Mouse (Mus musculus) liver, adult 2 months (tissue): ENCODE measurements around the gene 9130213A22Rik. TPM values are rescaled to one million over a fixed set of nuclear protein-coding genes. Genes with fewer than 3 reads are reported as not detected.

Experiments
- DNase-seq: peaks from one replicate; pipeline ENCODE4 v3.0.0-alpha.2; 2011; ENCODE audit warnings: low read depth, low spot score; ENCODE audit errors: extremely low read depth
- H3K27ac ChIP-seq: fragments of 200-500 bp; replicated peaks from 2 replicates; pipeline ENCODE4 v1.5.1; 2012; ENCODE audit warnings: low read depth, mild to moderate bottlenecking, control low read depth, inconsistent platforms, low read length; ENCODE audit not compliant: insufficient read depth
- H3K27me3 ChIP-seq: fragments of 200-500 bp; 2 replicates; pipeline ENCODE4 v1.6.1; 2012; ENCODE audit warnings: mild to moderate bottlenecking, moderate library complexity, low read length, inconsistent platforms; ENCODE audit not compliant: control insufficient read depth, insufficient read depth
- H3K36me3 ChIP-seq: fragments of 200-500 bp; 2 replicates; pipeline ENCODE4 v1.6.1; 2012; ENCODE audit warnings: low read length, inconsistent platforms; ENCODE audit not compliant: control insufficient read depth, insufficient read depth
- H3K4me1 ChIP-seq: fragments of 200-500 bp; 2 replicates; pipeline ENCODE4 v1.6.1; 2011; ENCODE audit warnings: low read length; ENCODE audit not compliant: control insufficient read depth, insufficient read depth
- H3K4me3 ChIP-seq: fragments of 200-500 bp; 2 replicates; pipeline ENCODE4 v1.5.1; 2011; ENCODE audit warnings: low read depth, mild to moderate bottlenecking, control low read depth, low read length, moderate library complexity; ENCODE audit not compliant: insufficient read depth
- H3K79me2 ChIP-seq: fragments of 200-500 bp; 2 replicates; pipeline ENCODE4 v1.6.1; 2012; ENCODE audit warnings: inconsistent platforms, mild to moderate bottlenecking, low read length, moderate library complexity; ENCODE audit not compliant: control insufficient read depth, insufficient read depth
- H3K9ac ChIP-seq: fragments of 200-500 bp; 2 replicates; pipeline ENCODE4 v1.6.1; 2012; ENCODE audit warnings: low read depth, mild to moderate bottlenecking, control low read depth, inconsistent platforms, low read length
- CTCF ChIP-seq: fragments of 200-500 bp; IDR thresholded peaks from 2 replicates; pipeline ENCODE4 v1.5.1; 2011; ENCODE audit warnings: low read depth, low read length, control low read depth
- POLR2A ChIP-seq: fragments of 200-500 bp; IDR thresholded peaks from 2 replicates; pipeline ENCODE4 v1.6.1; 2011; ENCODE audit warnings: low read length, control low read depth; ENCODE audit not compliant: insufficient read depth; ENCODE audit errors: extremely low read depth
- WGBS: fragments of 180-500 bp; shearing (Covaris S2); methylation state at CpG from one replicate; pipeline ENCODE4 v1.1.7; 2018; 5-methylcytosine and 5-hydroxymethylcytosine counted together
- polyA plus RNA-seq: library from polyadenylated mRNA; depleted of rRNA; stranded (reverse); fragments of >200 nt; gene quantifications from 2 replicates; pipeline ENCODE4 v1.2.3, GENCODE M21; 2012; rRNA removed
- total RNA-seq: library from RNA; depleted of rRNA; stranded (reverse); fragments of >200 nt; gene quantifications from 2 replicates; pipeline ENCODE4 v1.2.3, GENCODE M21; 2014; rRNA removed

9130213A22Rik gene
- 0.13 TPM in 1 of 2 replicates, not detected in the other for total RNA-seq
- 0.05 and 0.10 TPM in 2 replicates for polyA plus RNA-seq

- under 1% methylated on average over 62 of the region's 66 CpGs for WGBS
- Histone ChIP-seq H3K36me3 (no peaks in the 10 kb centered on the region), H3K4me1 (peaks cover 13% of the 10 kb centered on the region; the same call in 1 of the 2 replicates), H3K27me3 (no peaks in the 10 kb centered on the region), H3K79me2 (no peaks in the 10 kb centered on the region), H3K27ac (peak within 1 kb of the TSS; percentile 57), H3K9ac (peak within 1 kb of the TSS; percentile 75), H3K4me3 (peak within 1 kb of the TSS; percentile 60)
- peak; percentile 54 for DNase-seq
- TF ChIP-seq CTCF (peak; percentile 69), POLR2A (no peak)
These were observed at the start of gene 9130213A22Rik for GRCm38 (mm10) chr11:69122336-69122951. Gene 9130213A22Rik (minus strand): TSS chr11:69122589.

DNA sequence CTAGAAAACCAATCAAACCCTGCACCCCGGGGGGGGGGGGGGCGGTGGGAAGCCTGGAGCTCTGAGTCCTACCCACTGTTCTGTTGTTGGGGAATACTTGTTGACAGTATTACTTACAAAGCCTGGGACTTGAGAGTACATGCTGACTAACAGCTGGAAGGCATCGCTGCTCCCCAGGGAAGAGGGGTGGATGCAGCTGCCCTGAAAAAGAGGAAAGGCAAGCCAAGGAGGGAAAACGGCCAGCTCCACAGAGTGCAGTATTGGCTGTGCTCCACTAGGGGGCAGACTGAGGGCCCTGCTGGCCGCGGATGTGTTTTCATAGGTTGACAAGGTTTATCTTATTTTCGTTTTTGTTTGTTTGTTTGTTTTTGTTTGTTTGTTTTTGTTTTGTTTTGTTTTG, 49.2 kb upstream of the 9130213A22Rik start:
- peak; percentile 3 for DNase-seq
- no peak overlapping the region for H3K27ac ChIP-seq
- no peaks in the 10 kb centered on the region for H3K79me2 ChIP-seq
- peak; percentile 90 for TF ChIP-seq CTCF
- TF ChIP-seq POLR2A = no peak
- H3K4me3 ChIP-seq = no peak overlapping the region
- 36% methylated on average over 7 of the region's 7 CpGs for WGBS
- no peak overlapping the region for H3K9ac ChIP-seq
- H3K4me1 ChIP-seq = no peaks in the 10 kb centered on the region
- no peaks in the 10 kb centered on the region for H3K36me3 ChIP-seq
- H3K27me3 ChIP-seq = no peaks in the 10 kb centered on the region

- DNase-seq = no peak
- H3K9ac ChIP-seq = no peak overlapping the region
- no peaks in the 10 kb centered on the region for H3K36me3 ChIP-seq
- H3K79me2 ChIP-seq = no peaks in the 10 kb centered on the region
- 86% methylated on average over 12 of the region's 12 CpGs for WGBS
- H3K27me3 ChIP-seq = no peaks in the 10 kb centered on the region
- TF ChIP-seq POLR2A (no peak), CTCF (no peak)
- no peaks in the 10 kb centered on the region for H3K4me1 ChIP-seq
- no peak overlapping the region for H3K27ac ChIP-seq
- no peak overlapping the region for H3K4me3 ChIP-seq
These were observed 46.9 kb upstream of the 9130213A22Rik start for GRCm38 (mm10) chr11:69169313-69169712.

GRCm38 (mm10) chr11:69156800-69157199, 34.4 kb upstream of the 9130213A22Rik start, which contains the start of gene Alox12b:
Gene Alox12b (plus strand): TSS chr11:69156989.
- Histone ChIP-seq H3K36me3 (no peaks in the 10 kb centered on the region), H3K27ac (no peak within 1 kb of the TSS), H3K9ac (no peak within 1 kb of the TSS), H3K4me3 (no peak within 1 kb of the TSS), H3K4me1 (no peaks in the 10 kb centered on the region), H3K27me3 (peaks cover 3% of the 10 kb centered on the region; the same call in 1 of the 2 replicates), H3K79me2 (no peaks in the 10 kb centered on the region)
- no peak for DNase-seq
- 8% methylated on average over 18 of the region's 18 CpGs for WGBS
- TF ChIP-seq CTCF (no peak), POLR2A (no peak)

DNA sequence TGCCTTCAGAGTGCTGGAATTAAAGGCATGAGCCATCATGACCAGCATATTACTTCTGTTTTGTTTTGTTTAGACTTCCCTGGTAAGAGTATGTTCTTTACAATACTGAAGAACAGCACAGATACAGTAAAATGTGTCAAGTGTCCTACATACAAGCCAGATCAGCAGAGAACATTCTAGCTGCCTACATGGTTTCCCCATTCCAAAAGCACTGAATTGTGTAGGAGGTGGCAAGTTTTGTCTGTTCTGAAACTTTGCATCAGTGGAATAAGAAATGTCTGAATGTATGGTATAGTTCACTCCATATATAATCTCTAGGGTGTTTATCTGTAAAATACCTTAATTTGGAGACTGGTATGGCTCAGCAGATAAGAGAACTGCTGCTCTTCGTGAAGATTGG, 33.0 kb upstream of the 9130213A22Rik start:
- Histone ChIP-seq H3K4me3 (no peak overlapping the region), H3K9ac (no peak overlapping the region)
- WGBS = 31% methylated on average over 1 of the region's 1 CpGs

GRCm38 (mm10) chr11:69153831-69154230, 31.4 kb upstream of the 9130213A22Rik start:
- TF ChIP-seq CTCF = no peak
- no peaks in the 10 kb centered on the region for H3K36me3 ChIP-seq
- H3K79me2 ChIP-seq = no peaks in the 10 kb centered on the region
- H3K9ac ChIP-seq = no peak overlapping the region
- H3K4me1 ChIP-seq = no peaks in the 10 kb centered on the region
- DNase-seq = no peak
- H3K4me3 ChIP-seq = no peak overlapping the region
- H3K27ac ChIP-seq = no peak overlapping the region
- WGBS = 74% methylated on average over 8 of the region's 8 CpGs
- peaks cover 3% of the 10 kb centered on the region; the same call in 1 of the 2 replicates for H3K27me3 ChIP-seq

More for the DNA sequence above, 33.0 kb upstream of the 9130213A22Rik start:
- Histone ChIP-seq H3K27ac (no peak overlapping the region), H3K27me3 (peaks cover 3% of the 10 kb centered on the region; the same call in 1 of the 2 replicates), H3K79me2 (no peaks in the 10 kb centered on the region), H3K4me1 (no peaks in the 10 kb centered on the region), H3K36me3 (no peaks in the 10 kb centered on the region)
- no peak for DNase-seq
- TF ChIP-seq CTCF = no peak
- no peak for TF ChIP-seq POLR2A
